Mouse (Mus musculus) kidney, adult 2 months (tissue): ENCODE measurements around the gene Ccnj.

Source experiments
- CTCF ChIP-seq: fragments of 200-500 bp; conservative IDR thresholded peaks from 2 replicates; pipeline ENCODE4 v1.5.1; 2011; ENCODE audit warnings: low read depth, mild to moderate bottlenecking, control low read depth, low read length, moderate library complexity, mixed read lengths; ENCODE audit not compliant: insufficient read depth, insufficient read length
- POLR2A ChIP-seq: fragments of 200-500 bp; IDR thresholded peaks from one replicate; pipeline ENCODE4 v1.6.1; 2011; ENCODE audit warnings: low read depth, low read length, control low read depth

GRCm38 (mm10) chr19:40894071-40894506, 63.0 kb downstream of the Ccnj start:
- TF ChIP-seq POLR2A (no peak), CTCF (no peak)
